Mouse (Mus musculus) urinary bladder, postnatal 36 days (tissue): ENCODE measurements at regions not wholly inside any gene's neighbourhood (a gene's known extent, or its start where the extent isn't known, plus 50 kb on each side); places are given as distances from the start of the nearest gene placed in this dataset.

Source experiments
- DNase-seq, 2 experiments: peaks; one replicate each; pipeline ENCODE4 v3.0.0; 2022; ENCODE audit warnings: low spot score in 2 of 2, mixed read lengths in 1 of 2

DNA sequence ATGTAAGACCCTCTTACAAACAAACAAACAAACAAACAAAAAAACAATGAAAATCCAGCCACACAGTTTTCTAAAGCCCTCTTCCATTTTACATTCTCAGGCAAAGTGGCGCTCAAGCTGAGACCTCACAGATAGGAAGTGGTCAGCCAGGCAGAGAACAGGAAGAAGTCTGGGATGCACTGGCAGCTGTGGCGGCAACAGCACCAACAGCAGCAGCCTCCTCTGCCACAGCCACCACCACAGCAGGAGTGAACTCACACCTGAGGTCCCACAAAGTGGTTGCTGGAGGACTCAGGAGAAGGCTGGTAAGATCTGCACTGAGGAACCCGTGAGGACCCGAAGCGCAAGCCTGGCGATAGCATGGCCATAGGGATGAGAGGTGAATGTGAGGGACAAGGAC lies 156.3 kb downstream of the Grm4 start:
- no peak for DNase-seq

DNA sequence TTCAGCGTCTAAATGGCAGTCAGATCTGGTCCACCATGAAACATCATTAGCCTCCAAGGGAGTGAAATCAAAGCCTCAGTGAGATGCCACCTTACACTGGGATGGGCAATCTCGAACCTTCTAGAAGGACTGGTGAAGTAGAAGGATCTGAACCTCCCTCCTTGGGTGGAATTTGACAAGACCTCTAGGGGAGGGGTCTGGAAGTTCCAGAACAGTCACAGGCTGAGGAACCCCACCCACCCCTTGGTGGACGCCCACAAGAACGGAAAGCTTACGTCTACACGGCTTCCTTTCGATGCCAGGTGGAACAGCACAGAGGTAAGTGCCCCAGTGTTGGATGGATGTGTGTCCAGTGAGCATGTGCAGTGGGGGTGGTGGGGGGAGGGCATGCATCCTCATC lies 156.9 kb downstream of the Grm4 start:
- no peak for DNase-seq

DNA sequence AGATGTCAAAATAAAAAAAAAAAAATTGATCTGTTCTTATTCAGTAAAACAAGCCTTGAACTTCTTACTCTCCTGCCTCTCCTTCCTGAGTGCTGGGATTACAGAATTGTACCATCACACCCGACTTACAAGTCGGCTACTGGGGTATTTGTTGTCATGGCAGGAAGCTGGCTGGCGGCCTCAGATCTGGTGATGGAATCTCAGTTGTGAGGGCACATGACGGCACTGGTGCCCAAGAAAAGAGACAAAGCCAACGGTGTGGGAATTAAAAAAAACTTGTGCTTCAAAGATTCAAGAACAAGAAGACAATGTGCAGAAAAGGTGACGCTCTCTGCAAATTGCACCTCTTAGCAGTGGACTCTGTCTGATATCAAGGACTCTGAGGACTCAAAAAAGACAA lies 157.3 kb downstream of the Grm4 start:
- no peak for DNase-seq

DNA sequence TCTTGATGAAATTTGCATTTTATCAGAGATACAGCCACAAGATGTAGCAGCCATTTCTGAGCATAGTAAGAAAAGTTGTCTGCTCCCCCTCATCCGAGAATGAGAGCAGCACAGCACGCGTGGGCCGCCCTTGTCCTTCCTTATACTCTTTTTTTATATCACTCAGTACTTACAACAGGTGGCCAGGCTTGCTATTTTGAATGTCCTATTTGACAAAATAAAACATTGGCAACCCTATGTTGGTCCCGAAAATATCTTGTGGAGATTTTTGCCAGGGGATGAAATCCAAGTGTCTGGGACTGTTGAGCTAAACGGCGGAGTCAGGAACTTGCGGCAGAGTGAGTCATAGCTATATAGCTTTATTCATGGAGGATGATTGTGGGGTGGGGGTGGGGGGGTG lies 158.0 kb upstream of the Lemd2 start:
- no peak for DNase-seq

DNA sequence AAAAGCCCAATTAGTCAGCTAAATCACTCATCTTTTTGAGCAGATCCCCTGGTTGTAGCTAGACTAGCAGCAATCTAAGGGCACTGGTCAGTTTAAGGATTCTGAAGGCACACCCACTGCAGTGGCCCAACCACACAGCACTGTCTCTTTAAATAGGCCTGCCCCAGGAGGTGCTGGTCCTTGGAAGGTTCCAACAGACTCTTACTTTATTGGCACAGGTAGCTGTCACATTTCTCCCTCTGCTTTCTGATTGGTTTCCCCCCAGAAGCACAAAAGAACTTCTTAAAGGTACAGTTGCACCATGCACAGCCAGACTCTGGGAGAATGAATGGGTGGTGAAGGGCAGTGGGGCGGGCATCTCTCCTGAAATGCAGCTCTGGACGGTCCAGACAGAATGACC lies 157.1 kb upstream of the Lemd2 start:
- no peak for DNase-seq

DNA sequence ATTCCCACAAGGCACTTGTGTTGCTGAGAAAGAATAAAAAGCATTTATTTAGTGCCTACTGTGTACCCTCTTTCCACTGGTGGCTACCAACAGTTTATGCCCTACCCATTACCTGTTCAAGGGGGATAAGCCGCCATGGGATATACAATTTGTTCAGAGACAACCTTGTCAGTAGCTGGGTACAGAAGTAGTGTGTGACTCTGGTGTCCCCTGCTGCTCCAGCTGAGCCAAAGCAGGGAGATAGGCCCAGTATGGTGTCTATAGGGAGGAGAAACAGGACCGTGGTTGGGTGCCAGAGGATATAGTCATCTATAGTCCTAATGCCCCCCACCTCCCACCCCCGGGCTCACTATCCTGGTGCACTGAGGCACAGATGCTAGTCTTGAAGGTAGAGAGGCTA lies 152.6 kb upstream of the Lemd2 start:
- DNase-seq: no peak

DNA sequence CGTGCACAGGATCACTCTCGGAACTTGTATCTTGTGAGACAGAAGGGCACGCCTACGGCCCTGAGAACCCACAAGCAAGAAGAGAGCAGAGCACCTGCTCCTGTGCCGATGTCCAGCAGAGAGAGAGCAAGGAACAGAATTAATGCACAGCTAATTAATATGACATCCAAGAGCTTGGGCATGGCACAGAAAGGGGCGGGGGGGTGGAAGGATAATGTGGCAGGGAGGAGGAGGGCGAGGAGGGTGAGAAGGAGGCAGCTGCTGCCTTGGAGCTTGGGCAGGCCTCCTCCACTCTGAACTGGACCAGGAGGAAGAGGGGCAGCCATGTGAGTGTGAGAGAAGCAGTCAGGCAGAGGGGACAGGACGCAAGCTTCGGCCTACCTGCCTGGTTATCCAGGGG lies 151.4 kb upstream of the Lemd2 start:
- no peak for DNase-seq

DNA sequence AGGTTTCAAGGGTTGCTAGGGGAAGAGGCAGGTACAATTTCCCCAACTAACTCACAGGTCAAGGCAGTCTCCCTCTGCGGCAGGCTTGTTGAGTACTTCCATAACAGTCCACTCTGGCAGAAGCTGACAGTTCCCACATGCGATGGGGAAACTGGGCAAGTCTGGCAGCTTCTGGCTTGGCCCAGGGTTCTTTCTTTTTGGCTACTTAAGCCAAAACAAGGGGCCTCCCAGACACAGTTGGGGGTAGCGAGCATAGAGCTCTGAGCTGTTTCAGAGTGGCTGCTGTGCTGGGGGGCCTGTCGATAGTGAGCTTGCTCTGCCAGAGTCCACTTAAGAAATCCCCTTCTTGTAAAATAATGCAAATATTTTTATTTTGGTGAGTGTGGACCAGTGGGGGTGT lies 150.8 kb upstream of the Lemd2 start:
- no peak for DNase-seq

DNA sequence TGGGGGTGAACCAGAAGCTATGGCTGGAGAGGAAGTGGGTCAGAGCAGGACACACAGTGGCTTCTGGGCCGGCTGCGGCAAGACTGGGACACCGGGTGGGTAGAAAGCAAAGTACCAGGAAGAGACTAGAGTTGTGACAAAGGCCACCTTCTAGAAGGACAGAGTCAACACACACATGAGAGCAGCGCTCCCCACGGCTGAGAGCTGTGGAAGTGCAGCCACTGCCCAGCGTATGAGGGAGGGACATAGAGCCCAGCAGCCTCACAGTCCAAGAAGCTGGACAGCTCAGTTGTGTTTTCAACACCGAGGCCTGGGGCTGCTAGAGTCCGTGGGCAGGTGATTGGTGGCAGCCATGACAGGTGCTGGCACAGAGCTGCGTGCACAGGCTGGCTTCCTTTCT lies 145.6 kb upstream of the Lemd2 start:
- DNase-seq: no peak

DNA sequence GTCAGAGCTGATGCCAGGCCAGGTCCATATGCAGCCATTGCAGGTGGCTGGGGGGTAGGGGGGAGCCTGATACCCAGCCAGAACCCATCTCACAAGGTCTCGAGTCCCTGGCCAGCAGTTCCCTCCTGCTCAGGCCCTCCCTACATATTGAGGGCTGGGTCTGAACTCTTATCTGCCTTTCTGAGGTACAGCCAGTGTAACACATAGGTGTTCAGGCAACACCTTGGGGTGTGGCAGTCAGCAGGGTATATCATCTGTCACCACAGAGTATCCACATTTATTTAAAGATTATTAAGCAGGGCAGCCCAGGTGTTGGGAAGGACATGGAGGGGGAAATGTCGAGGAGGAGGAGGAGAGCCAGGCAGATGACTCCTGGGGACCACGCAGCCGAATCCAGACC lies 145.2 kb upstream of the Lemd2 start:
- no peak for DNase-seq

DNA sequence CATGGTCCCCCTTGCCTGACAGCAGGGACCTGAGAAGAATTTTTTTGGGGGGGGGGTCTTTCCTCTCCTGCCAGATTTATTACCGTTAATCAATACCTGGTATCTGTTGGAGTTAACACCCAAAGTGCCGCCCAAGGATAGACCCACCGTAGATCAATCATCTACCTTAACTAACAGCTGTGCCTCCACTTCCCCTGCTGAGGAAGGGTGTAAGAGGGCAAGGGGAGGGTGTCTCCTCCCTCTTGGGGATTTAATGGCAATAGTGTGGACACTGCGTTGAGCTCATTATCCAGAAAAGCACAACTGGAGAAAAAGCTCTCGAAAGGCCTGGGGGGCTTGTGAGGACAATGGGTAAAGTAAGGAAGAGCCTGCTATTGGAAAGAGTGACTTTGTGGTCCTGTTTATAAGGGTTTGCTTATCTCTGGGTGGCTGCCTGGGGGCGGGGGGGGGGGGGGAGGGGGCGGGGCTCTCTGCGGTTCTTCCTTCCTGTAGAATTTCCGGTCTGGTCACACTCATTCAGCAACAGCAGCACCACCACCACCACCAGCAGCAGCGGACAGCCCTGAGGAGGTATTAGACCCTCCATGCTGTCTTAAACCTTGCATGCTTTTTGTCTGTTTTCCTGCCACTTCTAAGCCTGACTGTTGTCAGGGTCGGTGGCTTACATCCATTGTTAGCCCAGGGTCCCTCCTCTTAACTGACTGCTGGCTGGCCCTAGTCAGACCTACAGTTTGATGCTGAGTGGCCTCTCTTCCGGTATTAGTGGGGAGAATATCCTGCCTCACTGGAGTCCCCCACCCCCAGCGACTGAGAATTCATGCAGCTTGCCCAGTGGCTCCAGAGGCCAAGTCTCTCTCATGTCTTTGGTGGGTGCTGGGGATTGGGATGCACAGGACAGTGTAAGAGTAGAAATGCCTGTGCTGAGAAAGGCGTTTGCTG lies 138.0 kb upstream of the Lemd2 start:
- DNase-seq: no peak

DNA sequence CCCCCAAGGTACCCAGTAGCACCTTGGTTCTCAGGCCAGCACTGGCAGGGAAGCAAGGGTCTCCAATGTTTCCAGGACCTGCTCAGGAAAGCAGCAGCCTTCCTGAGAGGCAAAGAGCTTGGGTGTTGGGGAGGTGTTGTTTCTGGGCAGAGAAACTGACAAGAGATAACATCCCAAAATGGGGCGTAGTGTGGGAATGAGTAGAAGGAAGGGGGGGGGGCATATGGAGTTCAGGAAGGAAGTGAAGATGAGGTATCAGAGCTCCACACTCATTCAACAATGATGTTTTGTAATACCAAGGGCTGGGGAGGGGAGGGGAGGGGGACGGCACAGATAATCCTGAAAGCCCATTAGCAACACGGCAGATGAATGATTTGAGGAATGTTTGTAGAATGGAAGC lies 135.6 kb upstream of the Lemd2 start:
- no peak for DNase-seq

DNA sequence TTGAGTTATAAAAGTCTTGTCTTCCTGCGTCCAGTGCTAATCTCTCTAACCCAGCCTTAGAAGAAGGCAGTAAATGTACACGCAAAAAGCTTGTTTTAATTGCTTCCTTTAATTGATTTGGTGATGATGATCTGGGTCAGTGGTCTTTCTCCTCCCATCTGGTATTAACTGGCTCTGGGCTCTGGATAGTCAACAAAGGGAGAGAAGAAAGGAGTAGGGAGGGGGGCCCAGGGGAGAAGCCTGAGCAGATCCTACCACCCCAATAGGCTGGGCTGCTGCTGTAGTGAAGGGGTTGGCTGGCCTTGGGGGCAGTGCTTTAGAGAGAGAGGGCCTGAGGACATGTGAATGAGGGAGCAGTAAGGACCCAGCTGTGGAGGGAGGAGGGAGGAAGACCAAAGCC lies 135.0 kb upstream of the Lemd2 start:
- DNase-seq: no peak

DNA sequence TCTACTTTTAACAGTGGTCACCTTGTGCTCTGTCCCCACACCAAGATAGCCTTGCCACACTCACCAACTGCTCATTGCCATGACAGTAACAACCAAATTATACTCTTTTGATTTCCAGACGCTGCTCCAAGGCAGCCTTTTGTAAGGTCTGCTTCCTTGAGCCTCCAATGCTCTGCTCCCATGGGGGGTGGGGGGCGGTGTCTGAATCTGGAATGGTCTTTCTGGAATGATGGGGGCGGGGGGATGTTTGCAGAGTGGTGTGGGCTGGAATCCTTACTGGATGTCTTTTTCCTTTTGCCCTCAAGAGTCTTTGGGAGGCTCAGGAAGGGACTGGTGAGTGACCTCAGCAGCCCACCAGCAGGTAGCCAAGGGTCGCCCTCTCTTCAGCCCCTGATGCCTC lies 131.4 kb upstream of the Lemd2 start:
- no peak for DNase-seq

DNA sequence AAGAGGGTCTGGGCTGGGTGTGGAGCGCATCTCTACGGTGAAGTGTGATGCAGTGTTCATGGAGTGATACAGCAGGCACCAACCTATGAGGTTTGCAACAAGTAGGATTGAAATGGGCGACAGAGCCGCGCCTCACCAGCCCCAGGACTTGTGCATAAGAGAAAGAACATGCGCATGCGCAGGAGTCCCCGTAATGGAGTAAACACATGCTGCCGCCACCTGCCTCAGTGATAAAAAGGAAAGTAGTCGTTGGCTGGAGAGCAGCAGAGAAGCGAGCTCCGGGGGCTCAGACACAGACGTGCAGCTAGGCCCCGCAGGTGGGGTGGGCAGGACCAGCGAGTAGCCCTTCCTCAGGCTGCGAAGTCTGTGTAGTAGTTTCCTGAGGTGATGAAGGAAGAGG lies 129.3 kb upstream of the Lemd2 start:
- no peak for DNase-seq

DNA sequence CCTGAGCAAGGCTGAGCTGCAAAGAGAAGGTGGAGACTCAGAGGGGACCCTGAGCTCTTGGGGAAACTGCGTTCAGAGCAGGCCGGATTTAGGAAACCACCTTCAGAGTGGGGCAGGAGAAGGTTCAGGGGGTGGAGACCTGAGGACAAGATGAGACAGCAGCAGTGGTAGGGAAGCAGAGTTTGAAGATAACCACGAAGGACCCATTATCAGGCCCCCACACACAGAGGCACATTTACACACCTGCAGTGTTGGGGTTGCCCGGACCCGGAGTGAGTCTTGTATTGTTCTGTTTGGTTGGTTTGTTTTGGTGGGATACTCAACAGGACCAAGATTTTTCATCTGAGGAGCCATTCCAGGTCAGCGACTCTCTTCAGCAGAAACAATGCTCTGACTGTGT lies 128.9 kb upstream of the Lemd2 start:
- no peak for DNase-seq

DNA sequence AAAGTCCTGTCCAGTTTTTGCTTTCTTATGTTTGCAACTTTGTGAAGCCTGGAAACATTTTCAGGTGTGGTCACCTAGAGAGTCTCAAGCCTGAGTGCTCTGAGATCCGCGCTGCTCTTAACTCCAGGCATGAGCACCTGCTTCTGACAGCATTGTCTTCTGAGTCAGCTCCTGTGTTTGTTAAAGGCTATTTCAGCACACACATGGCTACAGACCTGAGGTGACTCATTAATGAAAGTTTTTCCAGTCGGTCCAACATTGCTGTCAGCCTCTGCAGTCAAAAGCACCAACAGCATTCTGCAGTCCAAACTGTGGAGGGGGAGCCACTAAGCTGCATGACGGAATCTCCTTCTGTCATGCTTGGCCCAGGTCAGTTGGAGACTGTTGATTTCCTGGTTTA lies 127.8 kb upstream of the Lemd2 start:
- no peak for DNase-seq

DNA sequence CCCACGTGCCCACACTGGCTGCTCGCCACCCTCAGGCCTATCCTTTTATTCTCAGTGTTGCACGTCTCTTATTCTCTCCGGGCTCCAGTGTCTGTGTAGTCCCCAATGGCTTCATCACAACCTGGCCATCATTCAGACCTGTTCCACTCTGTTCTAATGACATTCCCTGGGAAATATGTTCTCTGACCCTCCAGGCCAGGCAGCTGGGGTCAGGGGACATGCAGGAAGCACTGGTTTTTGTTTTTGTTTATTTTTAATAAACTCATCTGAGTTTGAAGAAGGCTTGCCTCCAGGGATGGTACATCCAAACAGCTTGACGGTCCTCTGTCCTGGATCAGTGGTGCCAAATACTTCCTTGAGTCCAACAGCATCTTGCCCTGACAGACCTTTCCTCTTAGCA lies 127.4 kb upstream of the Lemd2 start:
- DNase-seq: no peak

DNA sequence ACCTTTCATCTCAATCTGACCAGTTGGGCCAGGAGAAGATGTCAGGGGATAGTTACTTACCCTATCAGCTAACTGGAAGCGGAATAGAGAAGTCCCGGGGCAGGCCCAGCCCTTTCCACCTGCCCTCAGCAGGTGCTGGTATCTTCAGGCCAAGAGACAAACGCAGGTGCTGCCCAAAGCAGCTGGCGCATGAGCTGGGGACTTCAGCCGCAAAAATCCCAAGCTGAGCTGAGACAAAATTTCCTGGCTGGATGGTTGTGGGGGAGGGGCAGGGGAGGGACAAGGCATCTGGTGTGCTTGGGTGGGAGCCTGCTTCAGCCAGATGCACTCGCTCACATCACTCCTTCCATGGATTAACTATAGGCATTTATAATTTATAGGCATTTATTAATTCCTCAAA lies 125.5 kb upstream of the Lemd2 start:
- no peak for DNase-seq

DNA sequence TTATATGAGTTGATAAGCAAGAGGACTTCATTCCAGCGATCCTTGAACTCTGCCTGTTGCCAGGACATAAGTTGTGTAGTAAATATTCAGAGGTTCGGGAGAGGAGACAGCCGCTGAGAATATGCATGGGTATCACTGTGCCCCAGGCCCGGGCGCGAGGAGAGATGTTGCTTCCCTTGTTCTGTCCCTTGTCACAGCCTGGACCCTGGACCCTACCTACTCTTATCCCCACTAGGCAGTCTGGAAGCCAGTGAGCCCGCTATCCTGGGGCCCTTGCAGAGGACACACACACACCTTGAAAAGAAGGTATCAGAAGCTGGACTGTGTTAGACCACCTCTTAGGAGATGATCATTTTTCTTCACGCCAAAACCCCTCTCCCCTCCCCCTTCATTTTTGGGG lies 124.9 kb upstream of the Lemd2 start:
- DNase-seq: no peak

DNA sequence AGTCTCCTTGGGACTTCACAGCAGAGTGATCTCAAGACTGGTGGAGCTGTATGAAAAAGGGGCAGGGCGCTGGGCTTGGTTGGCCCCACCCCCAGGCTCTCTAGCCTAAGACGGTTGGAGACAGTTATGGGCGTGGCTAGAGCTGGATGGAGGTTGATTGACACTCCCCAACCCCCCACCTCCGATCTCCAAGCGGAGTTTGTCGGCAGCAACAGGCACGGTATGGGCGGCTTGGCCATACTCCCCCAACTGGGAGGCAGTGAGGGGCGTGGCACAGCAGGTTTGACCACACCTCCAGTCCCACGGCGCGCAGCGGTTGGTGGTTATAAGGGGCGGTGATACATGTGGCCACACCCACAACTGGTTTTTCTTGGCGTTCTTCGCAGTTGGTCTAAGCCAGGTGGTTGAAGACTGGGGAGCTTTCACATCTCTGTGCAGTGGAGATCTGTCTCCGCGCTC lies 120.8 kb upstream of the Lemd2 start:
- peak; percentile 37 to 70 for DNase-seq

DNA sequence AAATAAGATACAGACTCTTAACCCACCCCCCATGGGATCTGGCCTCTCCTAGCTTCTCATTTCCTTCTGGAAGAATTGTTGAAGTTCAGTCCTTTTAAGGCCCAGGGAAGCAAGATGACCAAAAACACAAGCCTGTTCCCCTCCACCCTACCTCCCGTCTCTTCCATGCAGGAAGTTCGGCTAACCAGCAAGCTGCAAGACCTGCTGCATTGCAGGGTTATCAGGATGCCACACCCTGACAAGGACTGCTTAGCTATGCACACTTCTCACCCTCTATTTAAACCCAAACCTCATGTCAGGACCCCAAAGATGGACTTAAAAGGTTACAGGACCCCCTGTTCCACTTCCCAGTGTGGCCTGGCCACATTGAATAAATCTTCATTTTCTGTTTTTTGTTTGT lies 119.2 kb upstream of the Lemd2 start:
- no peak for DNase-seq

DNA sequence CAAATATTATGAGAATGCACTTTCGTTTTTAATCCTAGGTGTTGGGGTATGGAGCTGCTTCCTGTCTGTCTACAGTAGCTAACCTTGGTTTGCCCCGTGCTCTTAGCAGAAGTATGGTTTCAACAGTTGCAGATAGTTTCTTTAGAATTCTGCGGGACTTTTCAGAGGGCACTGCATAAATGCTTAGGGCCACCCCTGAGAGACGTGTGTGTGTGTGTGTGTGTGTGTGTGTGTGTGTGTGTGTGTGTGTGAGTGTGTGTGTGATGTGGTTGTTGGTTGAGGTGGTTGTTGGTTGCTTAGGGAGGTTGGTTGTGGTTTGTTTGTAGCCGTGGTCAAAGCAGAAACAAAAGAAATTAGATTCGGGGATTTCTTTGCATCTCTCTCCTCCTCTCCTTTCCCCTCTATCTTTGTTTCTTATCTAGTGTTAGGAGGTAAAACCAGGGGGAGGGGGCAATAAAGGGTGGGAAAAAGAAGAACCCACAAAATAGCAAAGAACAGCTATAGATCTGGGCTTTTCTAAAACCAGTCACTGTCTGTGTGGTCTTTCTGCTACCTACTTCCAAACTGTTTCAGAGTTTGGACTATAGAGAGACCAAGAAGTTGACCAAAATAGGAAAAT lies 118.7 kb upstream of the Lemd2 start:
- no peak for DNase-seq
